Mouse (Mus musculus) CH12F3 (cell line): ENCODE measurements around the gene Tmem231.
"Not testable (repeated sequence)": the region's sequence is repeated elsewhere in the genome, so short reads cannot be mapped to it uniquely, and the experiment has no call there.

ENCODE experiments used
- in situ Hi-C: fragments of 300-500 bp; cut with MboI; formaldehyde crosslinking; loops from 2 replicates; pipeline ENCODE4 v1.14.3; 2020; ENCODE audit warnings: low sequenced_read_pairs

The Tmem231 gene

GRCm38 (mm10) chr8:111950846-111951245 is 17.2 kb upstream of the Tmem231 start:
- in situ Hi-C loops, result no loop called here

GRCm38 (mm10) chr8:111947954-111948353 is 14.3 kb upstream of the Tmem231 start:
- in situ Hi-C loops, result no loop called here

GRCm38 (mm10) chr8:111947144-111947543 is 13.5 kb upstream of the Tmem231 start:
- in situ Hi-C loops, result no loop called here

DNA sequence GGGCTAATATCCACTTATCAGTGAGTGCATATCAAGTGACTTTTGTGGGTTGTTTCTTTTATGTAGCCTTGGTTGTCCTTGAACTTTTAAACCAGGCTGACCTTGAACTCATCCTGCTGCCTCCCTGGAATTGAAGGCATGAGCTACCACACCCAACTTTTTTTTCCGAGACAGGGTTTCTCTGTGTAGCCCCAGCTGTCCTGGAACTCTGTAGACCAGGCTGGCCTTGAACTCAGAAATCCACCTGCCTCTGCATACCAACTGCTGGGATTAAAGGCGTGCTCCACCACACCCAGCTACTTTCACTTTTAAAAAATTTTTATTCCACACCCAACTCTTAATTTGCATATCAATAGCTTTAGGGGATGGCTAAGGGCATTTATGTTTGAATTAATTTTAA is 9.9 kb upstream of the Tmem231 start:
- in situ Hi-C loops, result no loop called here

DNA sequence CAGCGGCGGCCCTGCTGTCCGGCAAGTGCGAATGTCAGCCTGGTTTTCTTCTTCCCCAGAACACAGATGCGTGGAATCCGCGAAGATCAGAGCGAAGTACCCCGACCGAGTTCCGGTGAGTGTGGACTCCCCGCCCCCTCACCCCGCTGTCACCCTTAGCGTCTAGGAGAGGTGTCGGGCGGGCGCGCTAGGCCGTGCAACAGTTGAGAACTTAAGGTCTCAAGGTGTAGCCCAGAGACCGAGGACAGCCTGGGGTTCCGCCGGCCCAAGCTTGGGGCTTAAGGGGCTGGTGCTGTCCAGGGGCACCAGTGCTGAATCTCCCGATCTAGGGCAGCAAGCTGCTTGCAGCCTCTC is 7.4 kb upstream of the Tmem231 start:
- in situ Hi-C loops, result no loop called here

DNA sequence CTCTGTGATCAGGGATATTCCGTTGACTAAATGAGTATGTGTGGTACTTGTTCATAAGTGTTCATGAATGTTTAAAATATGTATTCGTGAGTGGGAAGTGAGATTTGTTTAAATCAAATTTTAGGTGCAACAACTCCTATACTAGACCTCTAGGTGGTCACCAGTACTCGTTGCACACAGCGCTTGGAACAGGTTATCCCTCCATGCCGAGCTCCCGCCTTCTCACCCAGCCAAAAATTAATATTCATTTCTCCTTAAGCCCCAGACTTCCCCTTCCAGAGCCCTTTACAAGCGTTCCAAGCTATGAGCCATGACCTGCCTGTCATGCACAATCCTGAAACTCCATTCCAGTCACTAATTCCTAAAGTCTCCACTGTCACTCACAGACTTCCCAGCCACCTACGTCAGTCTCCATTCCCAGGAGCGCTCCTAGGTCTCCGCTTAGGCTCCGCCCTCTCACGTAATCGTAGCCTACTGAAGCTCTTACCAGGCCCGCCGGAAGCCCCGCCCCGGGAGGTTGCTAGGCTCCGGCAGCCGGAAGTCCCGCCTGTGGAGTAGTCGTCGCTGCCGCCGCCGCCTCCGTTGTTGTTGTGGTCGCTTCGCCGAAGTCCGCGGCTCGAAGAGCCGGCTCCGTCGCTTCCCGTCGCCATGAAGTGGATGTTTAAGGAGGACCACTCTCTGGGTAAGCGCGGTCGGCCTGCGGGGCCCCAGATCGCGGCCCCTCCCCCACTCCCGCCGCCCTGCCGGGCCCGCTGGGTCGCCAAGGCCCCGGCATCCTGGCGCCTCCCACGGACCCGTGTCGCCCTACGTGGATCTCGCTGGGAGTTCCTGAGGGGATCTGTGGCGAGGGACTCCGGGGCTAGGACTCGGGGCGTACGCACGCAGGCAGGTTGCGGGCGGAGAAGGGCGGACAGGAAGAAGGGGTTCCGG is 6.8 kb upstream of the Tmem231 start, which contains the start of gene Gabarapl2:
Gene Gabarapl2 (plus strand): TSS at position 533 of the 930 bp plus-strand sequence.
- in situ Hi-C loops, result no loop called here

- in situ Hi-C loops, result no loop called here
Observed at GRCm38 (mm10) chr8:111939516-111940142, 5.9 kb upstream of the Tmem231 start.

- in situ Hi-C loops, result not testable (repeated sequence)
Observed at GRCm38 (mm10) chr8:111938076-111938985, 4.7 kb upstream of the Tmem231 start.

DNA sequence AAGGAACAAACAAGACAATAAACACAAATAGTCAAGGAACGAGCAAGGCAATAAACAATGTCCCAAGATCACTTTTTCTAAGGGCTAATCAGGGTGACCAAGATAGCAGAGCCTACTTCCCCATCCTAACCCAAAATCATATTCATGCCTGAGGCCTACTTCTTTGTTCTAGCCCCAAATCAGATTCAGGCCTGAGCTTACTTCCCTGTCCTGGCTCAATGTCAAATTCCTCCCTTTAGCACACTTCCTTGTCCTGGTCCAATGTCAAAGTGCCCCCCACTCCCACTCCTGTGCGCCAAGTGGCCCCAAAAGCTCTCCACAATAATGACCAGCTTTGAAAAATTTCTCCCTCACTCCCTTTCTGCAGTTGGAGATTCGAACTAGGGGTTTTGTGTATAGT is 3.5 kb upstream of the Tmem231 start:
- in situ Hi-C loops, result no loop called here

- in situ Hi-C loops, result no loop called here
Observed at GRCm38 (mm10) chr8:111934201-111934600, 520 bp upstream of the Tmem231 start.

GRCm38 (mm10) chr8:111932580-111933336 is 923 bp downstream of the Tmem231 start:
- in situ Hi-C loops, result no loop called here

GRCm38 (mm10) chr8:111931721-111932120 is 2.0 kb downstream of the Tmem231 start:
- in situ Hi-C loops, result no loop called here

DNA sequence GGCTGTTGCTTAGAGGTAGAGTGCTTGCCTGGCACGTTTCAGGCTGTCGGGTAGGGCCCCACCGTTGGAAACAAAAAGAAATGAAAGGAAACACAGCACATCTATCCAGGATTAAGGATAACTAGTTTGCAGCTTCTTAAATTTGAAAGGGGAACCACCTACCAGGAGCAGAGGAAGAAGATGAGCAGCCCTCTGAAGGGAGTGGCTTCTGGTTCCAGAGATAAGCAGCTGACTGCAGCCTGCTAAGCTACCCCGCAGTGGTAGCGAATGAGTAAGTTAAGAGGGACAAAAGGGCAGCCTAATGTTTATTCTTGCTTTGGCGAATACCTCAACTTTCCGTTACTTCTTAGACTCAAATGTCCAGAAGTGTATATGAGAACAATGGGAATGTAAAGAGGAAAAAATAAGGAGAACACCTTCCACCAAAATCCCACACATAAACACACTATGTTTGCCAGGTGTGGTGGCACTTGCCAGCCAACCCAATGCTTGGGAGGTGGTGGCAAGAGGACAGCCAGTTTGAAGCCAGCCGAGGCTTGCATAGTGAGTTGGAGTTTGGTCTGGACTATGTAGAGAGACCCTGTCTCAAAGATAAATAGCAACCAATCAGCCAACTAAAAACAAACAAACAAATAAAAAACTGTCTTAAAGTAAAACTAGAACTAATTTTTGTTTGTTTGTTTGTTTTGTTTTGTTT is 3.9 kb downstream of the Tmem231 start:
- in situ Hi-C loops, result no loop called here

- in situ Hi-C loops, result no loop called here
Observed at GRCm38 (mm10) chr8:111924976-111925375, 8.7 kb downstream of the Tmem231 start.

DNA sequence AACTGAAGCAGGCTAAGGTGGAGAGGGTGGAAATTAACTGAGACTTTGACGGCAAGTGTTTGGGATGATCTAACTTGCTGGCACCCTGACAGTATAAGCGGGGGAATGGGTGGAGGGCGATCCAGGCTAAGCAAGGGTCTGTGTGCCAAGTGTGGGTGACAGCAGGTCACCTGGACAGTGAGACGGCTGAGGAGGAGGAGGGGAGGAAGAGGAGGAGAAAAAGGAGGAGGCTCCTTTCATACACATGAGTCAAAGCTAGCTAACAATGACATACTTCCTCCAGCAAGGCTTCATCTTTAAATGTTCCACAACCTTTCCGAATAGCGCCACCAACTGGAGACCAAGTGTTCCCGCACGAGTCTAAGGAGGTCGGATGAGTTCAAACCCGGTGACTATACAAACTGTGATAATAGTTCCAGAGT is 10.3 kb downstream of the Tmem231 start:
- in situ Hi-C loops, result no loop called here

DNA sequence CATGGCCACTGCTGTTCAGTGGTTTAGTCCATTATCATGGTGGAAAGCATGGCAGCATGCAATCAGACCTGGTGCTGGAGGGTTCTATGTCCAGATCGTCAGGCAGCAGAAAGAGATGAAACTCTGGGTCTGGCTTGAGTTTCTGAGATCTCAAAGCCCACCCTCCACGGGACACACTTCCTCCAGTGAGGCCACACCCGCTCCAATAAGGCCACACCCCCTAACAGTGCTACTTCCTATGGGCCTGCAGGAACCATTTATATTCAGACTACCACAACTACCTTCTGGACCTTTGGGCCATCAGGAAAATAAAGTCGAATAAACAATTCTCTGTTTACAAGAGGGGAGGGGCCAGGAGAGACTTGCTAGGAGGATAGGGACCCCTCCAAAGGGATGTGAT is 12.7 kb downstream of the Tmem231 start:
- in situ Hi-C loops, result no loop called here

DNA sequence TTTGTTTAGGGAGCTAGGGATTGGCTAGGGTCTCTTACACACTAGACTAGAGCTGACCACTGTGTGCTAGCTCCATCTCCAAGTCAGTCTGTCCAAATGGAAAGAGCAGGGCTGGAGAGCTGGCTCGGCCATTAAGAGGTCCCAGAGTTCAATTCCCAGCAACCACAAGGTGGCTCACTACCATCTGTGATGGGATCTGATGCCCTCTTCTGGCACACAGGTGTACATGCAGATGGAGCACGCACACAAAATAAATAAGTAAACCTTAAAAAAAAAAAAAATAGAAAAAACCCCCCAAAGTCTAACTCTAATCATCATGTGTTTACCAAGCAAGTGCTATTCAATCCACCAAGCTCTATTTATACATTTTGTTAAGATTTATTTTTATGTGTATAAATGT is 14.0 kb downstream of the Tmem231 start:
- in situ Hi-C loops, result no loop called here

GRCm38 (mm10) chr8:111912860-111913432 is 20.7 kb downstream of the Tmem231 start:
- in situ Hi-C loops, result no loop called here

DNA sequence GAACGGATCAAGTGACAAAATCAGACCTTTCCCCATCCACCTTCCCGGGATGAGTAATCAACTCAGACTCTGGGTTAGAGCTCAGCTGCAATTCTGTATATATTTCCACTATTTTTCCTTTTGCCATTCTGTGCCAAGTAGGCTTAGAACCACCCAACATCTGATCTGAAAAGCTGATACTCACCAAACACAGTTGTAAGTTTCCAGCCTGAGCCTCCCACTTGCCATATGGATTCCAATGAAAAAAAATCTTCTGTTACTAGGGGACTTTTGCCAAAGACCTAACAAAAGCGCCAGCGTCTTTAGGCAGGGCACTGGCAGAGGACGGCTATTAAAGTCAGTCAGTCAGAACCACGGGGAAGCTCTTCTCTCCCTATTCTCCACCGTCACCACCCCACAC is 22.1 kb downstream of the Tmem231 start:
- in situ Hi-C loops, result no loop called here
